26 mouse cellular contexts compared by ENCODE assay signal in genomic region chr16:86894982-86895381, GRCm38 (mm10).
DNase-seq lines count a peak whose midpoint lies in the region; ATAC-seq lines count a peak whose summit lies in the region.
"Had no signal": no experiment of that assay in that cellular context is flagged by ENCODE, and none has a peak within 500 bp of the region (broad histone marks: within the 10 kb centered on the region; RNA-seq: fewer than 3 reads in every experiment).

No protein-coding gene starts in this region.

- no peak overlapping the region for H3K9ac ChIP-seq in forebrain, embryonic 14.5 days (ENCODE audit: low read length)
- H3K9ac ChIP-seq in forebrain, embryonic 15.5 days (replicated peaks), result no peak overlapping the region
- H3K9ac ChIP-seq in neural tube, embryonic 13.5 days, result no peak overlapping the region
- no peak overlapping the region for H3K9ac ChIP-seq in midbrain, embryonic 16.5 days (ENCODE audit: low read depth, low read length)
- H3K9ac ChIP-seq: intestine, embryonic 15.5 days; limb, embryonic 15.5 days; liver, embryonic 14.5 days; lung, embryonic 14.5 days had no signal

- ATAC-seq in forebrain, embryonic 14.5 days, result peak; percentile 73
- no peak; the same call in 1 of the 2 replicates for ATAC-seq in forebrain, embryonic 15.5 days (replicated peaks)
- ATAC-seq in neural tube, embryonic 13.5 days (ENCODE audit: low read depth), result peak; percentile 69
- ATAC-seq in midbrain, embryonic 16.5 days, result 0 out of 2 replicates have a peak, but pooled peaks have one; percentile 28
- ATAC-seq: hindbrain, embryonic 16.5 days; intestine, embryonic 15.5 days had no signal

- DNase-seq in forebrain, embryonic 14.5 days (ENCODE audit: low spot score), result peak; percentile 71
- DNase-seq in neural tube, embryonic 10.5 days (ENCODE audit: extremely low spot score, low spot score), result no peak
- no peak for DNase-seq in frontal cortex, adult 2 months (ENCODE audit: extremely low spot score in 1 of 2, low spot score in 1 of 2)
- DNase-seq in ovary, postnatal 10 days (ENCODE audit: low spot score), result no peak
- DNase-seq in thymus, postnatal 25 days, result no peak
- DNase-seq: adrenal gland, postnatal 25 days; cerebellum, adult 9-11 months; heart, postnatal 4 days; kidney, adult 9 months; kidney, postnatal 25 days; lung, embryonic 14.5 days; lung, postnatal 36 days; right cerebral cortex, adult 18-20 months; thymus, adult 18-20 months; thymus, postnatal 4 days had no signal

- 63% methylated on average over 3 of the region's 3 CpGs for WGBS in forebrain, embryonic 14.5 days
- 59% methylated on average over 3 of the region's 3 CpGs for WGBS in forebrain, embryonic 15.5 days
- WGBS in neural tube, embryonic 13.5 days, result 75% methylated on average over 3 of the region's 3 CpGs
- 67% methylated on average over 3 of the region's 3 CpGs for WGBS in midbrain, embryonic 16.5 days

- no peaks in the 10 kb centered on the region for H3K4me1 ChIP-seq in forebrain, embryonic 14.5 days (ENCODE audit: control insufficient read depth, insufficient read depth, low read length)
- H3K4me1 ChIP-seq in forebrain, embryonic 15.5 days, result no peaks in the 10 kb centered on the region
- H3K4me1 ChIP-seq in neural tube, embryonic 13.5 days (replicated peaks), result no peaks in the 10 kb centered on the region; the same call in 1 of the 2 replicates
- no peaks in the 10 kb centered on the region for H3K4me1 ChIP-seq in midbrain, embryonic 16.5 days (ENCODE audit: control insufficient read depth, insufficient read depth, low read length)
- H3K4me1 ChIP-seq: embryonic facial prominence, embryonic 10.5 days; intestine, embryonic 15.5 days; limb, embryonic 15.5 days; megakaryocyte, embryonic 14.5 days had no signal

- H3K4me3 ChIP-seq in forebrain, embryonic 14.5 days (ENCODE audit: low read depth, low read length), result no peak overlapping the region
- no peak overlapping the region for H3K4me3 ChIP-seq in forebrain, embryonic 15.5 days
- no peak overlapping the region for H3K4me3 ChIP-seq in neural tube, embryonic 13.5 days
- H3K4me3 ChIP-seq in midbrain, embryonic 16.5 days (ENCODE audit: low read depth, low read length), result no peak overlapping the region
- H3K4me3 ChIP-seq: embryonic facial prominence, embryonic 10.5 days; heart, embryonic 10.5 days; intestine, embryonic 15.5 days; layer of hippocampus, adult 2 months; limb, embryonic 15.5 days; megakaryocyte, embryonic 14.5 days had no signal

- H3K27me3 ChIP-seq in forebrain, embryonic 14.5 days (replicated peaks; ENCODE audit: control insufficient read depth, insufficient read depth, low read length), result no peaks in the 10 kb centered on the region
- H3K27me3 ChIP-seq in forebrain, embryonic 15.5 days, result no peaks in the 10 kb centered on the region
- H3K27me3 ChIP-seq in neural tube, embryonic 13.5 days, result no peaks in the 10 kb centered on the region
- H3K27me3 ChIP-seq in midbrain, embryonic 16.5 days (ENCODE audit: control insufficient read depth, insufficient read depth, low read depth, low read length), result no peaks in the 10 kb centered on the region
- H3K27me3 ChIP-seq: intestine, embryonic 15.5 days; limb, embryonic 15.5 days; megakaryocyte, embryonic 14.5 days had no signal

- no peaks in the 10 kb centered on the region for H3K9me3 ChIP-seq in forebrain, embryonic 14.5 days (replicated peaks; ENCODE audit: control insufficient read depth, low read length)
- no peaks in the 10 kb centered on the region for H3K9me3 ChIP-seq in forebrain, embryonic 15.5 days
- no peaks in the 10 kb centered on the region for H3K9me3 ChIP-seq in neural tube, embryonic 13.5 days
- H3K9me3 ChIP-seq in midbrain, embryonic 16.5 days (replicated peaks; ENCODE audit: control insufficient read depth, low read length, poor library complexity, severe bottlenecking), result no peaks in the 10 kb centered on the region
- H3K9me3 ChIP-seq: embryonic facial prominence, embryonic 10.5 days; heart, embryonic 10.5 days; intestine, embryonic 15.5 days; limb, embryonic 15.5 days had no signal

- no peak overlapping the region for H3K27ac ChIP-seq in forebrain, embryonic 14.5 days (ENCODE audit: low read depth, low read length)
- H3K27ac ChIP-seq in forebrain, embryonic 15.5 days (replicated peaks), result no peak overlapping the region
- H3K27ac ChIP-seq in neural tube, embryonic 13.5 days (replicated peaks), result no peak overlapping the region
- no peak overlapping the region for H3K27ac ChIP-seq in midbrain, embryonic 16.5 days (ENCODE audit: low read length)
- H3K27ac ChIP-seq: embryonic facial prominence, embryonic 10.5 days; heart, embryonic 10.5 days; intestine, embryonic 15.5 days; layer of hippocampus, adult 2 months; limb, embryonic 15.5 days; liver, embryonic 14.5 days had no signal

- H3K4me2 ChIP-seq in forebrain, embryonic 14.5 days (ENCODE audit: low read length), result no peak overlapping the region
- no peak overlapping the region for H3K4me2 ChIP-seq in forebrain, embryonic 15.5 days (replicated peaks)
- no peak overlapping the region for H3K4me2 ChIP-seq in neural tube, embryonic 13.5 days
- H3K4me2 ChIP-seq in midbrain, embryonic 16.5 days (ENCODE audit: low read length), result no peak overlapping the region
- H3K4me2 ChIP-seq: intestine, embryonic 15.5 days; limb, embryonic 15.5 days; lung, embryonic 14.5 days had no signal

- H3K36me3 ChIP-seq in forebrain, embryonic 14.5 days (ENCODE audit: control insufficient read depth, insufficient read depth, low read length), result no peaks in the 10 kb centered on the region
- H3K36me3 ChIP-seq in forebrain, embryonic 15.5 days, result no peaks in the 10 kb centered on the region
- H3K36me3 ChIP-seq in neural tube, embryonic 13.5 days, result no peaks in the 10 kb centered on the region
- H3K36me3 ChIP-seq in midbrain, embryonic 16.5 days (ENCODE audit: control insufficient read depth, insufficient read depth, low read length), result no peaks in the 10 kb centered on the region
- H3K36me3 ChIP-seq: embryonic facial prominence, embryonic 10.5 days; heart, embryonic 10.5 days; intestine, embryonic 15.5 days; limb, embryonic 15.5 days had no signal
